Mouse (Mus musculus) mature B cell (primary cell): ENCODE data around the gene Cep135.

Experiments used
- in situ Hi-C: fragments of 300-500 bp; cut with MboI; formaldehyde crosslinking; loops from 2 replicates; pipeline ENCODE4 v1.14.3; 2019

Gene Cep135

GRCm38 (mm10) chr5:76644234-76644633 lies 55.7 kb downstream of the Cep135 start:
- in situ Hi-C loops = no loop called here

DNA sequence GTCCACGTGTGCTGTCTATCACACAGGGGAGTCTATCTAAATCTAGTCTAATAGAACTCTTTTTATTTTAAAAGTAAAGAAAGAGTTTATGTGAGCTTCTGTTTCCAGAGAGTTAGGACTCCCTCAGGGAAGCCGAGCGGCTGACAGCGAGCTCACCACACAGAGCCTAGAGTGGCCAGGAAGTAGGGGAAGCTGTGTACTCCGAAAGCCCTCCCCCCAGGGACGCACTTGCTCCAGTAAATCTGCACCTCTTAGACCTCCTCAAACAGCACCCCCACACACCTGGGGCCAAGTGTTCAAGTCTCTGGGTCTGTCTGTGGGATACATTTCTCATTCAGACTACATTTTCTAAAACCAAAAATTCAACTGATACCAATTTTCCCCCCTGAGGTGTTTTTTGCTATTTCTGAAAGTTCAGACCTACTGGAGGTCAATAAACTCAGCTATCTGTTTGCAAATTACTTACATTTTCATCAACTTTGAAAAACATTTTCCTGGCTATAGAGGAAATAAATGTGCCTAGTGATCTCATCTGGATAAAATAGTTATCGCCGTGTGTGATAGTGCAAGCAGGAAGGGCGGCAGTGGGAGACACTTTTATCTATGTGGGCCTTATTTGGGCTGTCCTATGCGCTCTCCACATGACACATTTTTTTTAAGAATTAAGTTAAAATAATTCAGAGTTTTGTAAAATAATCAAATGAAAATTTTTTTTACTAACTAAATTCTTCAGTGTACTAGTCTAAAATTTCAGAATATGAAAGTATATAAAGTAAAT lies 56.8 kb downstream of the Cep135 start:
- in situ Hi-C loops = no loop called here

DNA sequence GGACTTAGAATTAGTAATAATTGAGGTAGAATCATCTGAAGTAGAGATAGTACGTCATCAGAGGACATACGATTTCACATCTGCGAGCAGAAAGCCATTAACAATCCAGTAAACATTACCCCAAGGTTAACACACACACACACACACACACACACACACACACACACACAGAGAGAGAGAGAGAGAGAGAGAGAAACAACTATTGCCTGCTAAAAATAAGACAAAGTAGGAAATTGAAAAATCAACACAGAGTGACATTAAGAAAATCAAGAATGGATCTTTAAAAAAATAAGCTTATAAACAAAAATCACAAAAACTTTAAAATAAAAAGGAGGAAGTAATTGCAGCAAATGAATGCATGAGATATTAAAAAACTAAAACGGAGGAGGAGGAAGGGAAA lies 61.4 kb downstream of the Cep135 start:
- in situ Hi-C loops = no loop called here

GRCm38 (mm10) chr5:76651151-76651725 lies 62.7 kb downstream of the Cep135 start:
- in situ Hi-C loops = no loop called here

- in situ Hi-C loops = no loop called here
These were observed 67.7 kb downstream of the Cep135 start, which contains the start of gene C530008M17Rik for GRCm38 (mm10) chr5:76656212-76656611. TSS of gene C530008M17Rik (plus strand) at chr5:76656512.

- in situ Hi-C loops = no loop called here
These were observed 69.0 kb downstream of the Cep135 start for GRCm38 (mm10) chr5:76657245-76658083.

DNA sequence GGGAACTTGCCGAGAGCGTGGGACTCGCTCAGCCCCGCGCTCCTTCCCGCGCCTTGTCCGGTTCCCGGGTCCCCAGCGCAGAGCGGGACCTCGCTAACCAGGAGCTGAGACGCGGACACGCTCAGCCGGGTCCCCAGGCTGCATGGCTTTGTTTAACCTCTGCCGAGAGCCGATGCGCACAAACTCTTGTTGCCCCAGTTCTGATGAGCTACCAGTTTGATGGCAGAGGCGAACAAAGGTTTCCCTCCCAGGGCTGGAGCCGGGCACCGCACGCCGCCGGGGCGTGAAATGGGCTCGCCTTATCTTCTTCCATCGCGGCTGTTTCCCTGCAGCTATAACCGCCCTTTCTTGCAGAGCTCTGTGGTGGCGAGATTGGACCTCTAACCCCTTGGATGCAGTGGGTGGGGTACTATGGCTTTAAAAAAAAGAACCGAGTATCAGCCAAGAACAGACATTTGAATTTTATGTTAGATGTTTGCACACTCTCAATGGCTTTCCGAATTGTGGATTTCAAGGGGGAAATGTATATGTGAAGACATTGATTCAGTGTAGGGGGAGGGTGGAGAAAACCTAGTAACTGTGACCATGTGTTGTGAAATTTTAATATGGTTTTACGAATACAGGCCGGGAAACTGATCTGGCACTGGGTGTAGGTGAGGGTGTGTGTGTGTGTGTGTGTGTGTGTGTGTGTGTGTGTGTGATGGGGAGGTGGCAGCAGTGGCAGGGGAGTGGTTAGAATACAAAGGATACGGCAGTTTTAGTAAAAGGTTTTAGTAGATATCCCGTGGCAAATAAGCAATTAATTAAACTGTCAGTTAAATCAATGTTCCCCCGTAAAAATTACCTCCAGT lies 69.8 kb downstream of the Cep135 start:
- in situ Hi-C loops = no loop called here

DNA sequence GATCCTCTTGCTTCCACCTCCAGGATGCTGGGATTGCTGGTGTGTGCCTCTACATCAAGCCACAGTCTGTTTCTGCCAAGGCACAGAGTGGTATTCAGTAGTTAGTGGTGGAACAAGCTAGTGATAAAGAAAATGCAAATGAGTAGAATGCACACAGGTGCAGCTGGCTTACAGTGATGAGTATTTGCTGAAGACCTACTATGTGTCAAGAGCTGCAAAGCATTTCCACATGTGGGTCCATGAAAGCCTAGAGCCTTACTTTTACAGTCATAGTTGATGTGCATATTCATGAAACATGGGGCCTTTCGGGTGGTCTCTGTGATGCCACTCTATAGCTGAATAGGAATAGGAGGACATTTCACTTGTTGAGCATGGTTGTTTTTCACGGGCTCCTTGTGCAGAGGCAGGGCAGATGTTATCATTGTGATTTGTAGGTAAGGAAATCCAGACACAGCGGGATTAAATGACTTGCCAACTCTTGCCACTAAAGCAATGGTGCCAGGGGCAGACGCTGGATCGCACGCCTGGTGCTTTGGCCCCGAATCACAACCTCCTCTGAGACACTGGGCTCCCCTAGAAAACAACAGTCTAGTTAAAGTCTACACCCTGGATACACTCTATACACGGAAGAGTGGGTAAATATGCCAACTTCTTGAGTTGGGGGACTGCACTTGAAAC lies 71.6 kb downstream of the Cep135 start:
- in situ Hi-C loops = no loop called here

DNA sequence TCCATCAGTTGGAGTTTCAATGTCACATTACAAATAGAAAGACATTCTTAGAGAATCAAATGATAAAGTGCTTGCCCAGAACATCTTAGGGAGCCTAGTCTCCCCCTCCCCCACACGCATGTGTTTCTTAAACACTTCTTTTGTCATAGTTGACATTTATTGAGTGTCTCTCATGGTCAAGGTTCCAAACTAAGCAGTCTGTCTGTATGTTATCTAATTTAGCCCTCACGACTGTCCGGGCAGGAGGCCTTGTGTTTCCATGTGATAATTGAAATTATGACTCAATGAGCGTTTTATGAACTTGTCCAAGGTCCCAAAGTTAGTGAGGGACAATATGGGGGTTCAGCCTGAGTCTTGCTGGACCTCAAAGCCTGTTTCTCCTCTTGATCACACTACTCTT lies 72.8 kb downstream of the Cep135 start:
- in situ Hi-C loops = no loop called here

- in situ Hi-C loops = no loop called here
These were observed 76.4 kb downstream of the Cep135 start for GRCm38 (mm10) chr5:76664936-76665335.

DNA sequence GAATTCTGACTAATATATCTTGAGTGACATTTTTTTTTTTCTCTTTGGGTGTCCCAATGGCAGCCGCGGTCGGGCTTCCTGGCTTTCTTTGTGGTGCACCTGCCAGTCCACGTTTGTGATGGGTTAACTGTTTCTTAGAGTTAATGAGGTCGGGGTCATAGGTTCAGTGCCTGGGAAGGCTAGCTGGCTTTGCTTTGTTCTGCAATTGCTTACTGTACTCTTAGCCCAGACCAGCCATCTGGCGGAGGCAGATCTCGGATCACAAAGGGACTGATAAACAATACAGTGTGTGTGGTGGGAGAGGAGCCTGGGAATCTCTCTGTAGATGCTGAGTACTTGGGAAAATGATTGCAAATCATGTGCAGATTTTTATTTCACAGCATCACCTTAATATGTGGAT lies 76.9 kb downstream of the Cep135 start:
- in situ Hi-C loops = no loop called here

DNA sequence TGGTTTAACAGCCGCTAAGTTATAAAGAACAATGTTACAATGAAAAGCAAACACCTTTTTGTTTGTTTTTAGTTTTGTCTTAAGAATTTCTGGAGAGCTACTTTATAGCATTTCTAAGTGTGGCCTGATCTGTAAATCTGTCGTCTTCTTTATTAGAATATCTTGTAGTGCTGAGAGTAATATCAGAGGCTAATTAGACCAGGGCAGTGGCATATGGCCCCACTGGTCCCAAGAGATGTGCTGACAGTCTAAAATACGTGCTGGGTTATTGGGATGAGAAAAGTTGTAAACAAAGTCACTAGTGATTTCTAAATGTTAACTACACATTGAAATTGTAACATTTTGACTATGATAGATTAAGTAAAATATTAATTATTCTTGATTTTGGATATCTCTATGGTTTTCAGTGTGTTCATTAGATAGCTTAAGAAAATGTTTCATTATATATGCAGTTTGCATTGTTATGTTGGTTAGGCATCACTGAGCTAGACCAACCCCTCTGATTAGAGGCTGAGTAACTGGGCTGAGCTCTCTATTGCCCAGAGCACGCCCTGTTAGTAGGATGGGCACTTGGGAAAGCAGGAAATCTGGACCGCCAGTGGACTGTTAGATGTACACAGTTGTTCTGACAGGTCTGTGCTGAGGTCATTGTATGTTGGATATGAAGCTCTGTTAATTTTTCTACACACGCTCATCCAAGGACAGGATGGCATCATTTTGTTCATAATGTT lies 77.7 kb downstream of the Cep135 start:
- in situ Hi-C loops = no loop called here

DNA sequence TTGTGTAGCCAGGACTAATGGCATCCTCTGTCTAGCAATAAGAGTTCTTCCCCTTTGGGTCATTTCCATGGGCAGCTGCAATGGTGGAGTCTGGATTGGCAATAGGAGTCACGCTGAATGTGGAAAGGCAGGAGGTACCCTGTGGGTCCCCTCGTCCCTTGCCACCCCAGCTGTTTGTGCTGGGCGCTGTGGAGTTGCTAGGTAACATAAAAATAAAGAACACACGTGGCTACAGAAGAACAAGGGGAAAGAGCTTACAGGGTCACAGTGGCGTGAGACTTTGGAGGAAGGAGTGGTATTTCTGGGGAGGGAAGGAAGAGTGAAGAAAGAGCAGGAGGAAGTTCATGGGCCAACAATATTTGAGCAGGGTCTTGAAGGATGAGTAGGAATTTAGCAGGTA lies 79.6 kb downstream of the Cep135 start:
- in situ Hi-C loops = no loop called here

- in situ Hi-C loops = no loop called here
These were observed 80.0 kb downstream of the Cep135 start for GRCm38 (mm10) chr5:76668547-76668946.

DNA sequence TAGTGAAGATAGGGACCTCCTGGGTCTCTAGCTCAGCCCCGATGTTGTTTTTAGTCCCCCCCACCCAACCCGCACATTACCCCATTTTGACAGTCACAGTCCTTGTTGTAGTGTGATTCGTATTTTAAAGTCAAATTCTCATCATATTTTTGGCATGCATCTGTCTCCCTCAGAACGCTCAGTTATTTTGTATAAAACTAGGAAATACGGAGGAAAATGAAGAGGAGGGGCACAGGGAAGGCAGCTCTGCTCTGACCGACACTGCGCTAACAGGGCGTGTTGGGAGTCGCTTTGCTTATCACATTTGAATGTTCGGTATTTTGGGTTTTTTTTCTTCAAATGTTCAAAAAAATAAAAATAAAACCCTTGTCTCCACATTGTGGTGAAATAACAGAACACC lies 81.7 kb downstream of the Cep135 start:
- in situ Hi-C loops = no loop called here

DNA sequence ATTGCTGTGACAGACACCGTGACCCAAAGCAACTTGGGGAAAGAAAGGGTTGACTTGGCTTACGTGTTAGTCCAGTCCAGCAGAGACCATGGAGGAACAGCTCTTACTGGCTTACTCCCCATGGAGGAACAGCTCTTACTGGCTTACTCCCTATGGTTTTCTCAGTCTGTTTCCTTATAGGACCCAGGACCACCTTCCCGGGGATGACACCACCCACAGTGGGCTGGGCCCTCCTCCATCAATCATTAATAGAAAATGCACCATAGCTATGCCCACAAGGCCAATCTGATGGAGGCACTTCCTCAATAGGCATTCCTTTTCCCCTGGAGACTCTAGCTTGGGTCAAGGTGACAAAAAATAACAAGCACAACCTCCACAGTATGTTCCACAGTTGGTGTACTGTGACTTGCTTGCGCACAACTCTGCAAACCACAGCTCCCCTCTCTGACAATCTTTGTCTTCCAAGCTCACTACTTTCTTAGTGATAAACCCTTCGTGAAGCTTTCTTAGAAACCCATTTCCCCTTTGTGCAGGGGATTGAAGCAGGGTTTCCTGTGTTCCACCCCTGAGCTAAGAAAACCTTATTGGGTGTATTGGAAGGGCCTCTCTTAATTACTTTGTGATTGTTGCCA lies 85.6 kb downstream of the Cep135 start:
- in situ Hi-C loops = no loop called here

GRCm38 (mm10) chr5:76675369-76675768 lies 86.9 kb downstream of the Cep135 start:
- in situ Hi-C loops = no loop called here

GRCm38 (mm10) chr5:76680959-76681358 lies 92.5 kb downstream of the Cep135 start:
- in situ Hi-C loops = no loop called here

DNA sequence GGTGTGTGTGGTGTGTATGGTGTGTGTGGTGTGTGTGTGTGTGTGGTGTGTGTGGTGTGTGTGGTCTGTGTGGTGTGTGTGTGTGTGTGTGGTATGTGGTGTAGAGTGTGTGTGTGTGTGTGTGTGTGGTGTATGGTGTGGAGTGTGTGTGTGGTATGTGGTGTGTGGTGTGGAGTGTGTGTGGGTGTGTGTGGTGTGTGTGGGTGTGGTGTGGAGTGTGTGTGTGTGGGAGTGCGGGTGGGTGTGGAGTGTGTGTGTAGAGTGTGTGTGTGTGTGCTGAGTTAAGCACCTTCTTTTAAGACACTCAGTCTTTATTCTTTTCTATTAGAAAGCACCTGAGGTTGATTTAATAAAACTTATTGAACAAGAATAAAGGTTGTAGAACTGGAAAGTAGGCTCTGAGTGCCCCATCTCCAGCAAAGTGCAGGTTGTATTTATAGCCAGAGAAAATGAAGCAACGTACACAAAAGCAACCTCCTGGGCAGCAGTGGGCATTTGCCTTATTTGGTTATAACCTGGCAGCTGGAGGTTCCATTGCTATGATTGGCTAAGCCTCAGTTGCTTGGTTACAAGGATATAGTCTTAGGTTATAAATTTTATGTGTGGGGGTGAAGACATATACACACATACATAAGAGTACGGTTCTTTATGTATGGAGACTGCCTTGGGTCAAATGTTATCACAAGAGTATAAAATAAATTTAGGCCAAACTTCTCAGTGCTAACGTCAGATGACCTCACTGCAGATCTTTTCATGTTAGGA lies 93.6 kb downstream of the Cep135 start:
- in situ Hi-C loops = no loop called here
